Mouse (Mus musculus) cerebellum, adult 11-12 months (tissue): ENCODE results near the gene Med8.

ENCODE experiments used
- DNase-seq: peaks from one replicate; pipeline ENCODE4 v3.0.0; 2022

Gene Med8

DNA sequence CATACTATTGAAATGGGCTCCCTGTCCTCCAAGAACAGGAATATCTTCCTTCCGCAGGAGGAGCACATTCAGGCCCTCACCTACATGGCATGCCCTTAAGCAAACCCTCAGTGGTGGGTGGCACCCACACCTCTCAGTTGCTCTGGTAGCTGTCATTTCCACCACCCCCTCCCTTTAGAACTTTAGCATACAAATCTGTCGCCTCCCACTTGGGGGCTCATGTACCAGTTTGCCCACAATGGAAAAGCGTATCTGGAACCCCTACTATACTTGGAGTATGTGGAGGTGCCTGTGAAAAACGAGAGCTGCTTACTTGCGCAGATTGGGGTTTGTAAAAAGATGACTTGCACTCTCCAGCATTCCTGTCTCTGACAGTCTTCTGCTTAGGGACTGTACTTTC lies 7.2 kb downstream of the Med8 start:
- no peak for DNase-seq

- DNase-seq: no peak
Observed at GRCm38 (mm10) chr4:118417112-118417797, 8.1 kb downstream of the Med8 start.

DNA sequence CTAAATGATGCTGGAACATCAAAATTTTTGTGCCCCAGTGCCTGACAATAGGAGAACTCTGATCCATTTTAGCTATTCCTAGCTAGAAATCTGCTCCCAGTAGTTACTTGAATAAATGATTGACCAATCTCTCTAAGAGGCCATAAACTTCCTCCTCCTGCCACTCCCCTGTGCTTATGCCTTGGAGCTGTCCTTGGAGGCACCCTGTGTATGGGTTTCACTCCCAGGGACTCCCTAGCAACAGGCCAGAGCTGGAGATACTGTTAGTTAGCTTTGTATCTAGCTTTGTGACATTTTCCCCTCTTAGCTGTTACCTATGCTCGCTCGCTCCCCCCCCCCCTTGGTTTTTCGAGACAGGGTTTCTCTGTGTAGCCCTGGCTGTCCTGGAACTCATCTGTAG lies 12.2 kb downstream of the Med8 start:
- no peak for DNase-seq

- DNase-seq: no peak
Observed at GRCm38 (mm10) chr4:118424541-118425160, 15.5 kb downstream of the Med8 start.

- DNase-seq: no peak
Observed at GRCm38 (mm10) chr4:118425374-118425773, 16.2 kb downstream of the Med8 start.

DNA sequence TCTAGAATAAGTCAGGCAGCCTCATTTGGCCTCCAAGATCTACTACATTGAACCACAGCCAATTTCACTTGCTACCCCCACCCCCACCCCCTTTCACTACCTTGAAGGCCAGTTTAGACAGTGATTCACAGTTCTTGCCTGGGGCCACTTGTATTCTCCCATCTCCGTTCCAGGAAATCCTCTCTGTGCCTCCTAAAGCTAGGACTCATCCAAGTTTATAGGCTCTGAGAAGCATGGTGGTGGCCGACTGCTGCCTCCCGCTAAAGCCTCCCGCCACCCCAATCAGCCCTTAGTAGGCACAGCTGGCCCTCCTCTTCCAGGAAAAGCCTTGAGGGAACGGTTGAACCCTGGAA lies 18.3 kb downstream of the Med8 start:
- DNase-seq: no peak

DNA sequence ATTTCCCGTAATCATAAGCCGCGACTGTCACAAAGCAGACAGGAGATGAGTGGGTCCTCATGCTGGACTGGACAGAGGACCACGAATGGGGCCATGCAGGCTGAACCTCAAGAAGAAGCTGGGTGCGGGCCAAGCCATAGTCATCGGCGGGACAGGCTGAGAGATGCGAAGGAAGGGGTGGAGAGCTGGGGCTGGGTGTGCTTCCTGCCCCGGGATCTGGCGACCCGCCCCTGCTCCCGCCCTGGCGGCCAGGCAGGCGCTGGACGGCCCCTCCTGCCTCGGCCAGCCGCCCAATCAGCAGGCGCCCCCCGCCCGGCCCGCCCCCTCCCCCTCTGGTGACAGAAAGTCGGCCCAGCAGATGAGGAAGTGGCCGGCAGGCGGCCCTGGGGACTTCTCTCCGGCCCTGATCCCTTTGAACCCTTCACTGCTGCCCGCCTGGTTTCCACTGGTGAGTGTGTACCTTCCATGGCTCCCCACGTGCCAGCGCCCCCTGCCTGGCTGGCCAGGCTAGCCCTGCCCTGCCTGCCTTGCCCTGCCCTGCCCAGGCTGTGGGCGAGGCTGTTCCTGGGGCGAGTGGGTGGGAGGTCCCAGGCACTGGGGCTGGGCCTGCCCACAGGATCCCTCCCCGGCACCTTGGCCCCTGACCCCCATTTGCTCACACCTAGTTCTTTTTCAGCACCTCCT lies 18.8 kb downstream of the Med8 start, which contains the start of gene Elovl1:
Gene Elovl1, plus strand, starts transcription at position 326 of the 684 bp plus-strand sequence.
- peak; percentile 78 for DNase-seq

GRCm38 (mm10) chr4:118428531-118429214 lies 19.5 kb downstream of the Med8 start:
- DNase-seq: no peak

DNA sequence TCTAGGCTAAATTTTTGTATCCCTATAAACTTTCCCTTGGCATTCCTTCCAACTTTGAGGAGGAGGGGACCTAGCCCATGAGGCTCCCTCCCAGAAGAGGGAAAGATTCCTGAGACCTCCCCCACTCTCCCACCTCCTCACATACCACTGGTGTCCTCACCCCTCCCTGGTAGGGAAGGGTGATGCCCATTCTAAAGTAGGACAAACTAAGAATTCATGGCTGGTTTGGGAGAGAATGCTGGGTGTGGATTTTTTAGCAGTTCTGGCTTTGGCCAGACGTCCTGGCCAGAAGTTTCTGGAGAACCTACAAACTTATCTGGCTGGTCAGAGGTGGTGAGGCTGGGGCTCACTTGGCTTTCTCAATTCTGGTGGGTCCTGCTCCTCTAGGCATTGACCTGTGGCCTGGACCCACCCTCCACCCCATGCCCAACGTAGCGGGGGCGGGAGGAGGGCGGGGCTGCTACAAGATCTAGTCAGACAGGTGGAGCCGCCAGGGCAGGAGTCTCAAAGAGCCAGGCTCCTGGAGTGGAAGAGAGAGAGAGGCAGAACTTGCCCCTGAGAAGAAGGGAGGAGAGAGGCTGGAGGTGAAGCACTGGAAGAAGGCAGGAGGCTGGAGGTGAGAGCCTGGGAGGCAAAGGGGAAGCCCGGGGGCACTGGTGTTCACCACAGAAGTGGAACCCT lies 20.2 kb downstream of the Med8 start:
- DNase-seq: no peak

- no peak for DNase-seq
Observed at GRCm38 (mm10) chr4:118432332-118432731, 23.2 kb downstream of the Med8 start.

GRCm38 (mm10) chr4:118436820-118437603 lies 27.9 kb downstream of the Med8 start, which contains the start of gene Cdc20:
Gene Cdc20 (minus strand): TSS chr4:118437352.
- DNase-seq: peak; percentile 80

- no peak for DNase-seq
Observed at GRCm38 (mm10) chr4:118437829-118438253, 28.7 kb downstream of the Med8 start.

DNA sequence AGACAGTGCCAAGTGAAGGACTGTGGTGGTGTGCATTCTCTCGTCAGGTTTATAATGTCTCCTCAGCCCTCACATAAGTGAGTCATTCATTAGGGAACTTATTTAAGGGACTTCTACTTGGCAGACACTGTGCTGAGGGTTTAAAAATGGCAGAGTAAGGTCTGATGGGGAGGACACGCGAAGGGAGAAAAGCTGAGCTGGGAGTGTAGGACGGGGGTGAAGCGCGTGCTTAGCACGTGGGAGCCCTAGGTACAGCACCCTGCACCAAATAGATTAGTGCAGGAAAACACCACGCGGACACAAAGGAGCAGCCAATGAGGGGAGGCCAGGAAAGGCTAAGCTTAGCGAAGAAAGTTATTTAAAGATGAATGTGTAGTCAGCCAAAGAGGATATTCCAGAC lies 36.0 kb downstream of the Med8 start:
- no peak for DNase-seq

DNA sequence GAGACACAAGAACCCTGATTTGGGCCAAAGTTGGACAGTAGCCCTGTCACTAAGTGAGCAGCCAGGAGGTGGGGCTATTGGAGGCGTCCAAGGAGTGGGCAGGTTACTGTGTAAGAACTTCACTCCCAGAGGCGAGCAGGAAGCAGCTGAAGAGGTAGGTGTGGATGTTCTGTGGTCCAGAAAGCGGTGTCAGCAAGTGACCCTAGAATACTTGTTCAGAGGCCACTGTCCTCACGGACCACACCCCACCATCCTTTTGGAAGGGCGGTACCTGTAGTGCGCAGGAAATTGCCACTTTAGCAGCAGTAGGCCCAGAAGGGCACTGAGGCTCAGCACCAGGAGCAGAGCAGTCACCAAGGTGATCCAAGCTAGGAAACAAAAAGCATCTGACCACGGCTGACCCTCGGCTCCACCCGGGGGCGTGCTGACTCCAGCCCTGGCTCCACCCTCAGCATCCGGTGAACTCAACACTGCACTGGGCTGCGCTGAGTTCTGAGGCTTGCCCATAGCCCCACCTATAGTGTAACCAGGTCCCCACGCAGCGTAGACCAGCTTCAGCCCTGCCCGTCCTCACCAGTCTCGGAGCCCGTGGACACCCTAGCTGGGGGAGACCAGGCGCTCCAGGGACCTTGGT lies 36.8 kb downstream of the Med8 start:
- DNase-seq: no peak

- DNase-seq: no peak
Observed at GRCm38 (mm10) chr4:118446415-118447153, 37.4 kb downstream of the Med8 start.

DNA sequence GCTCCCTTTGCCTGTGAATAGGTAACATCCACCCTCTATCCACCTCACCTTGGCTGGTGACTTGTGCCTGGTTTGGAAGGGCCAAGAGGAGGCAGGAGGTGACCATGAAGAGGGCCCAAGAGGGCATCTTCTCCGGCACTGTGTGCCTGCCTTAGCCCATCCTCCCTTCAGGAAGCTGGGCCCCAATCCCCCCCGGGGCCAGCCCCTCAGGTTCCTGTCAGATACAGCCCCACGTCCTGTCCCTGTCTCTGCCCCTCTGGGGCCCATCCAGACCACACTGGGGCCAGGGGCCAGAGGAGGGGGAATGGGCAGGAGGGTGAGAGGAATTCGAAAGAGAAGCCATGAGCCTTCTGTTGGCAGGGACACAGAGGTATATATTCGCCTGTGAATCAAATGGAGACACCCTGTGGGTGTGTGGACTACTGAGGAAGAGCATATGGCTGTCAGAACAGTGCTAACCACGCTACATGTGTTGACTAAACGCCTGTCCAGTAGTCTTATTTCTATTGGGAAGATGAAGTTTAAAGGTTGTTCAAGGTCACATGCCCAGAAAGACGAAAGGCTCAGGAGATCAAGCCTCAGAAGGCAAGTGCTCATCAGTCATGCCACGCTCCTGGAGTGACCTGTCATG lies 48.3 kb downstream of the Med8 start, which contains the start of gene Mpl:
Gene Mpl, minus strand, starts transcription at position 169 of the 631 bp plus-strand sequence.
- no peak for DNase-seq

- DNase-seq: no peak
Observed at GRCm38 (mm10) chr4:118464956-118465355, 55.8 kb downstream of the Med8 start.
